Mouse (Mus musculus): ENCODE measurements around the gene Agk. TPM values are rescaled to one million over a fixed set of nuclear protein-coding genes. Genes with fewer than 3 reads are reported as not detected.

Agk gene
- polyA plus RNA-seq (2011; ENCODE audit: insufficient read depth, insufficient read length, low read depth, missing spikeins), result 34.7 and 37.4 TPM in 2 replicates

DNA sequence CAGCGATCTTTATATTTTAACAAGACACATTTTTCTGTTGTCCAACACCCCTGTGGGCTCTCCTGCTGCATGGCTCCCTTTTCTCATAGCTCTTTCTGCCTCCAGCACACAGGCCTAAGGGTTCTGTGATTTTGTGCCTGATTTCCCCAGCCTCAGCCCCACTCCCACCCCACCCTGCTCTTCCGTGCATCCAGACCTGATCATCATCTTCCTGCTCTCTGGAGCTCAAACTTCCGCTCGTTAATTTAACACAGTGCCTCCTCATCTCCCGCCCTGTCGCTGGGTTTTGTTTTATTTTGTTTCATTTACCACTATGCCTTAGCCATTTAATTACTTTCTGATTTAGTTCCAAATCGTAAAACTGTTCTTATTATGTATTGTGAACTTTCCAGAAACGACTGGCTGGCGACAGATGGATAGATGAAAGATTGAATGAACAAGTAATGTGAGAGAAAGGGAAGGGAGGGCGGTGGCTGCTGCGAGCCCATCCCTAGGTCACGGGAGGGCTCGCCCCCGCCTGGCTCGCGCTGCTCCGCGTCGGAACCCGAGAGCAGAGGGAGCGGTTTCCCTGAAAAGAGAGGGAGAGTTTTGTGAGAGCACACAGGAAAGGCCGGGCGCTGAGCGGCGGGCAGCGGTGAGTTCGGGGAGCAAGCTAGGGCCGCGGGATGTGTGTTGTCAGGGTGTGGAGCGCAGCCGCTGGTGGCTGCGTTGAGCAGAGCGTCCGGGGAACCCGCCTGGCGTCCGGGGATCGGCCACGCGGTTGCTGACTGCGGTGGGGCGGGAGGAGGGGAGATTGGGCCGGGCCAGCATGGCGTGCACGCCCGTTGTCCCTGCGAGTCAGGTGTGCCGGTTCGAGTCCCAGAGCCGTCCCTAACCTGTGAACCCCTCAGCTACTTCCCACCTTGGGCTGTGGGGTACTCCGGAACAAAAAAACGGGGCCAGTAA, at the start of gene Agk:
Gene Agk, plus strand, starts transcription at position 276 of the 945 bp plus-strand sequence.
- H3K9me3 ChIP-seq (replicated peaks; ENCODE audit: control insufficient read depth, insufficient read depth, low read length, poor library complexity, severe bottlenecking), result no peaks in the 10 kb centered on the region
- TF ChIP-seq CTCF (IDR thresholded peaks at IDR 0.05; ENCODE audit: low read depth, low read length) (no peak), EP300 (IDR thresholded peaks at IDR 0.05; ENCODE audit: insufficient read depth, low read depth, low read length) (0 out of 2 replicates have a peak, but pooled peaks have one; percentile 31), POLR2A (IDR thresholded peaks at IDR 0.05; ENCODE audit: insufficient read depth, low read length) (peak; percentile 85)
- H3K4me1 ChIP-seq (ENCODE audit: control insufficient read depth, insufficient read depth, low read length), result no peaks in the 10 kb centered on the region
- no peaks in the 10 kb centered on the region for H3K27me3 ChIP-seq (ENCODE audit: control insufficient read depth, insufficient read depth, low read length, poor library complexity, severe bottlenecking)
- no peak within 1 kb of the TSS; the same call in 1 of the 2 replicates for H3K27ac ChIP-seq (ENCODE audit: insufficient read depth, low read length)
- H3K36me3 ChIP-seq (ENCODE audit: control insufficient read depth, insufficient read depth, low read length, poor library complexity, severe bottlenecking), result peaks cover 7% of the 10 kb centered on the region
- H3K9ac ChIP-seq (ENCODE audit: low read depth, poor library complexity, severe bottlenecking), result peak within 1 kb of the TSS; percentile 49
- peak within 1 kb of the TSS; percentile 69 for H3K4me3 ChIP-seq (ENCODE audit: low read depth, low read length)

DNA sequence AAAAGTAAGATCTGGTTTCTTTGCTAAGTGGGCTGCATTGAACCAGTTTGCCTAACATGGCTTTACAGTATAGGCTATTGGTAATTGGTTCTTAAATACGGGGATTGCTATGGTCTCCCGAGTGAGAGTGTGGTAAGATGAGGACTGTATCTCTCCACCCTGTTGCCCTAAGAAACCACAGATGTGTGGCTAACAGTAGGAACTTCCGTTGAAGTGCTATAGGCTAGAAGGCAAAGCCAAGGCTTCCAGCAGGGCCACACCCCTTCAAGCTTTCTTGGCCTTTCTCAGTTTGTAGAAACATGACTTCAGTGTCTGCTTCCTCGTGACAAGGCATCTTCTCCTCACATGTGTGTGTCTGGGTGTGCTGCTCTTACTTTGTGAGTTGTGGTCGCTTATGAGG, 24.3 kb upstream of the Agk start:
- Histone ChIP-seq H3K27me3 (ENCODE audit: control insufficient read depth, insufficient read depth, low read length, poor library complexity, severe bottlenecking) (no peaks in the 10 kb centered on the region), H3K36me3 (ENCODE audit: control insufficient read depth, insufficient read depth, low read length, poor library complexity, severe bottlenecking) (no peaks in the 10 kb centered on the region), H3K4me3 (ENCODE audit: low read depth, low read length) (no peak overlapping the region), H3K9ac (ENCODE audit: low read depth, poor library complexity, severe bottlenecking) (no peak overlapping the region), H3K9me3 (replicated peaks; ENCODE audit: control insufficient read depth, insufficient read depth, low read length, poor library complexity, severe bottlenecking) (no peaks in the 10 kb centered on the region), H3K4me1 (ENCODE audit: control insufficient read depth, insufficient read depth, low read length) (no peaks in the 10 kb centered on the region), H3K27ac (ENCODE audit: insufficient read depth, low read length) (no peak overlapping the region)
- TF ChIP-seq POLR2A (IDR thresholded peaks at IDR 0.05; ENCODE audit: insufficient read depth, low read length) (no peak), CTCF (IDR thresholded peaks at IDR 0.05; ENCODE audit: low read depth, low read length) (no peak), EP300 (IDR thresholded peaks at IDR 0.05; ENCODE audit: insufficient read depth, low read depth, low read length) (no peak)

GRCm38 (mm10) chr6:40303379-40303778, 21.6 kb upstream of the Agk start:
- Histone ChIP-seq H3K36me3 (ENCODE audit: control insufficient read depth, insufficient read depth, low read length, poor library complexity, severe bottlenecking) (no peaks in the 10 kb centered on the region), H3K9me3 (replicated peaks; ENCODE audit: control insufficient read depth, insufficient read depth, low read length, poor library complexity, severe bottlenecking) (no peaks in the 10 kb centered on the region), H3K27me3 (ENCODE audit: control insufficient read depth, insufficient read depth, low read length, poor library complexity, severe bottlenecking) (no peaks in the 10 kb centered on the region), H3K4me3 (ENCODE audit: low read depth, low read length) (no peak overlapping the region), H3K27ac (ENCODE audit: insufficient read depth, low read length) (no peak overlapping the region), H3K9ac (ENCODE audit: low read depth, poor library complexity, severe bottlenecking) (no peak overlapping the region), H3K4me1 (ENCODE audit: control insufficient read depth, insufficient read depth, low read length) (no peaks in the 10 kb centered on the region)
- no peak for TF ChIP-seq POLR2A (IDR thresholded peaks at IDR 0.05; ENCODE audit: insufficient read depth, low read length)
- no peak for TF ChIP-seq EP300 (IDR thresholded peaks at IDR 0.05; ENCODE audit: insufficient read depth, low read depth, low read length)
- no peak for TF ChIP-seq CTCF (IDR thresholded peaks at IDR 0.05; ENCODE audit: low read depth, low read length)

DNA sequence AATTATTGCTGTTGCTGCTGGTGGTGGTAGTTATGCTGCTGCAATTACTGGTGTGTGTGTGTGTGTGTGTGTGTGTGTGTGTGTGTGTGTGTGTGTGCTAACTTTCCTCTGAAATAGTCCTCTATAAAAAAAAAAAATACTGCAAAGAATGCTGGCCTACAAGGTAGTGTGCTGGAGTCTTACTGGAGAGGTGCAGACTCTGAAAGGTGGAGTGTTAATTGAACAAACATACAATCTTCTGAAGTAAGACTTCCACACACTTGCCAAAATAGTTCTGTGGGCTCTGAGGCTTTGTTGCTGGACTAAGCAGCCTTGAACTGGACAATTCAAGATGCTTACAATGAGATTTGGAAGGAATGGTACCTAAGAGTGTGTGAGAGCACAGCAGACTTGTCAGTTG, 20.0 kb upstream of the Agk start:
- H3K9ac ChIP-seq (ENCODE audit: low read depth, poor library complexity, severe bottlenecking), result no peak overlapping the region
- no peaks in the 10 kb centered on the region for H3K27me3 ChIP-seq (ENCODE audit: control insufficient read depth, insufficient read depth, low read length, poor library complexity, severe bottlenecking)
- no peak overlapping the region for H3K4me3 ChIP-seq (ENCODE audit: low read depth, low read length)
- H3K9me3 ChIP-seq (replicated peaks; ENCODE audit: control insufficient read depth, insufficient read depth, low read length, poor library complexity, severe bottlenecking), result no peaks in the 10 kb centered on the region
- TF ChIP-seq EP300 (IDR thresholded peaks at IDR 0.05; ENCODE audit: insufficient read depth, low read depth, low read length) (no peak), POLR2A (IDR thresholded peaks at IDR 0.05; ENCODE audit: insufficient read depth, low read length) (no peak), CTCF (IDR thresholded peaks at IDR 0.05; ENCODE audit: low read depth, low read length) (no peak)
- H3K36me3 ChIP-seq (ENCODE audit: control insufficient read depth, insufficient read depth, low read length, poor library complexity, severe bottlenecking), result no peaks in the 10 kb centered on the region
- H3K4me1 ChIP-seq (ENCODE audit: control insufficient read depth, insufficient read depth, low read length), result no peaks in the 10 kb centered on the region
- no peak overlapping the region for H3K27ac ChIP-seq (ENCODE audit: insufficient read depth, low read length)

DNA sequence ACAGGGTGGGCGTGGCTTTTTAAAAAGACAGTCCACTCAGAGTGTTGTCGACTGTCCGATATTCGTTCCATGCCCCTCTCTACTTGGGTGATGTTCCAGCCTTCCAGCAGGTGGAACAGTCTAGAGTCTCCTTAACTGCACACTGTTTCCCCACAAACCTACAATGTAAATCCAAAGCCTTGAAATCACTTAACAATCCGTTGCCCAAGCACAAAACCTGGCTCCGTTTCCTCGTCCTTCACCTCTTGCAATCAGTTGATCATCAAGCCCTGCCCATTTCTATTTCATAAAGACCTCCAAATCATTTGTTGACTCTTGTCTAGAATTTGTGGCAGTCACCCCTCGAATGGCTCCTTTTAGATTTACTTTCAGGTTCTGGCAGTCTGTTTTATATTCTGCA, 1.4 kb downstream of the Agk start:
- H3K4me3 ChIP-seq (ENCODE audit: low read depth, low read length), result no peak overlapping the region
- no peak overlapping the region for H3K27ac ChIP-seq (ENCODE audit: insufficient read depth, low read length)
- no peaks in the 10 kb centered on the region for H3K27me3 ChIP-seq (ENCODE audit: control insufficient read depth, insufficient read depth, low read length, poor library complexity, severe bottlenecking)
- peak overlapping the region; percentile 49; the same call in 1 of the 2 replicates for H3K9ac ChIP-seq (ENCODE audit: low read depth, poor library complexity, severe bottlenecking)
- peaks cover 7% of the 10 kb centered on the region for H3K36me3 ChIP-seq (ENCODE audit: control insufficient read depth, insufficient read depth, low read length, poor library complexity, severe bottlenecking)
- H3K9me3 ChIP-seq (replicated peaks; ENCODE audit: control insufficient read depth, insufficient read depth, low read length, poor library complexity, severe bottlenecking), result no peaks in the 10 kb centered on the region
- TF ChIP-seq POLR2A (IDR thresholded peaks at IDR 0.05; ENCODE audit: insufficient read depth, low read length) (no peak), CTCF (IDR thresholded peaks at IDR 0.05; ENCODE audit: low read depth, low read length) (no peak), EP300 (IDR thresholded peaks at IDR 0.05; ENCODE audit: insufficient read depth, low read depth, low read length) (no peak)
- no peaks in the 10 kb centered on the region for H3K4me1 ChIP-seq (ENCODE audit: control insufficient read depth, insufficient read depth, low read length)

GRCm38 (mm10) chr6:40333497-40333896, 8.5 kb downstream of the Agk start:
- no peak for TF ChIP-seq POLR2A (IDR thresholded peaks at IDR 0.05; ENCODE audit: insufficient read depth, low read length)
- TF ChIP-seq EP300 (IDR thresholded peaks at IDR 0.05; ENCODE audit: insufficient read depth, low read depth, low read length), result no peak
- no peak for TF ChIP-seq CTCF (IDR thresholded peaks at IDR 0.05; ENCODE audit: low read depth, low read length)
- no peaks in the 10 kb centered on the region for H3K27me3 ChIP-seq (ENCODE audit: control insufficient read depth, insufficient read depth, low read length, poor library complexity, severe bottlenecking)
- H3K36me3 ChIP-seq (ENCODE audit: control insufficient read depth, insufficient read depth, low read length, poor library complexity, severe bottlenecking), result peaks cover 30% of the 10 kb centered on the region

More at GRCm38 (mm10) chr6:40333497-40333896, 8.5 kb downstream of the Agk start:
- H3K9ac ChIP-seq (ENCODE audit: low read depth, poor library complexity, severe bottlenecking), result no peak overlapping the region
- H3K9me3 ChIP-seq (replicated peaks; ENCODE audit: control insufficient read depth, insufficient read depth, low read length, poor library complexity, severe bottlenecking), result no peaks in the 10 kb centered on the region
- H3K27ac ChIP-seq (ENCODE audit: insufficient read depth, low read length), result no peak overlapping the region
- H3K4me1 ChIP-seq (ENCODE audit: control insufficient read depth, insufficient read depth, low read length), result peaks cover 2% of the 10 kb centered on the region
- no peak overlapping the region for H3K4me3 ChIP-seq (ENCODE audit: low read depth, low read length)

Data from ES-Bruce4 (cell line).